Mouse (Mus musculus): ENCODE data around the gene Fam171a2.

Fam171a2 gene

GRCm38 (mm10) chr11:102455740-102456396 is 8.4 kb upstream of the Fam171a2 start:
- DNase-seq (ENCODE audit: low read depth, low spot score) = peak; percentile 87

DNA sequence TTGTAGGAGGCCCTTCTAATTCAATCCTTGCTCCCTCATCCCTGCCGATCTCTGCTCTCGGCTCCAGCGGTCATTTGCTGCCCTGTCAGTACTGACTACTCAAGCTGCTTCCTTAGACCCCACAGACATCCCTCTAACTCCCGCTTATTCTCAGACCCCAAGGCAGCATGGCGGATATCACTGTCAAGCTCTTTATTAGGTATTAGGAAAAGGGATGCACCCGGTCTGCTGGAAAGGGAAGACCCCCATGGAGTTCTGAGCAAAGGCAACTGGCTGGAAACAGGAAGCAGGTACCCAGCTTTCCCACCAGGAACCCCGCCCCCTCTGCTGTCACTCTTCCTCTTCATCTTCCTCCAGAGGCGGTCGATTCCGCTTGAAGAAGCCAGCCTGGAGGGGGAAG is 5.6 kb upstream of the Fam171a2 start:
- no peak for DNase-seq (ENCODE audit: low read depth, low spot score)

DNA sequence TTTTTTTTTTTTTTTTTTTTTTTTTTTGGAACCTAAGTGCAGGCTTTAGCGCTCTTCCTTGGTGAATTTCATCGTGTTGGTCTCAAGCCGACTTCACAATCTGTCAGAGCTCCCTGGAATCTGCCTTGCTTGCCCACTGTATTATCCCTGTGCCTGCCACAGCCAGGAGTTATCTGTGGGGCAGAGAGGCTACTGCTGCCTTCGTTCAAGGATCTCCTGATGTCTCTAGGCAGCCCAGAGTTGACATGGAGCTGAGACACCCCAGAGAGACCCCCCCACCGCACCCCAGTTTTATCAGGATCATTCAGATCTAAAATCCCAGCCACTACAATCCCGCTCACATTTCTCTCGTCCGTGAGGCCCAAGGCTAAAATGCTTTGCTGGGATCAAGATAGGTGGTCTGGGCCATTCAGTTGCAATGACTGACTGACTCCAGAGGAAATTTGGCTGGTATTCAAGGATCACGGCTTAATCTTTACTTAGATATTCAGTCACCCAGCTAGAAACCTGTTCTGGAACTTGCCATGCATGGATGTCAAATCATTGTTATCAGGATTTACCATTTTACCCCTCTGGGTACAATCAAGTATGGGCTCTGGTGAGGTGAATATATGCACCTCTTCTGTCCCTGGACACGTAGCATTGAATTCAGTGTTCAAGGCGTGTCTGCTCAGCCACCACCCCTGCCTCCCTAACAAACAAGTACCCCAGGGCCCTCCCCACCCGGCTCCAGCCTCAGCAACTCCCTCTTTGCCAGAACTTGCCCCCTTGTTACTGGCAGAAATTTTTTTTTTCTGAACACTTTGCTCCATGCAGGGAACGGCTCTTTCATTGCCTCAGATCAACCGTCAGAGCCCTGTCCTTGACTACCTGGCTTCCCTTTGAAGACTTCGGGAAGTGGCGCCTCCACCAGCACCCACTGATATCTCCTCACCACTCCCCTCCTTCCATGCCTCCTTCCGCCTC is 1.8 kb upstream of the Fam171a2 start:
- no peak for DNase-seq (ENCODE audit: low read depth, low spot score)

DNA sequence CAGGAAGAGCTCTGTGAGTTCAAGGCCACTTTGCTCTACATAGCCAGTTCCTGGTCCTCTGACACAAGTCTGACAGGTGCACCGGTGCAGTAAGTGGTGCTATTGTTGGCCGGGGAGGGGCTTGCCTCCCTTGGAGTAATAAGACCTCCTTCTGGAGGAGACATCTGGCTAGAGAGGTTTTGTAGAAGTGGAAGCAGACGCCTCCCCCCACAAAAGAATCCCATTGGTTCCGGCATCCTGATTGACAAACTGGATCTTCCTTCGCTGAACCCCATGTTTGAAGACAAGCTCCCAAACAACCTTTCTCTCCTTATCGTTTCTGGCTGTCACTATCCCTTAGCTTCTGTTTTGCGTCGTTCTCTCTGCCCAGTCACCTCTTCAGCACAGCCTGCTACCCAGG is 845 bp upstream of the Fam171a2 start:
- no peak for DNase-seq (ENCODE audit: low read depth, low spot score)

- DNase-seq (ENCODE audit: low read depth, low spot score) = peak; percentile 47
Observed at GRCm38 (mm10) chr11:102446581-102447461, 661 bp downstream of the Fam171a2 start.

- DNase-seq (ENCODE audit: low read depth, low spot score) = no peak
Observed at GRCm38 (mm10) chr11:102445891-102446361, 1.6 kb downstream of the Fam171a2 start.

DNA sequence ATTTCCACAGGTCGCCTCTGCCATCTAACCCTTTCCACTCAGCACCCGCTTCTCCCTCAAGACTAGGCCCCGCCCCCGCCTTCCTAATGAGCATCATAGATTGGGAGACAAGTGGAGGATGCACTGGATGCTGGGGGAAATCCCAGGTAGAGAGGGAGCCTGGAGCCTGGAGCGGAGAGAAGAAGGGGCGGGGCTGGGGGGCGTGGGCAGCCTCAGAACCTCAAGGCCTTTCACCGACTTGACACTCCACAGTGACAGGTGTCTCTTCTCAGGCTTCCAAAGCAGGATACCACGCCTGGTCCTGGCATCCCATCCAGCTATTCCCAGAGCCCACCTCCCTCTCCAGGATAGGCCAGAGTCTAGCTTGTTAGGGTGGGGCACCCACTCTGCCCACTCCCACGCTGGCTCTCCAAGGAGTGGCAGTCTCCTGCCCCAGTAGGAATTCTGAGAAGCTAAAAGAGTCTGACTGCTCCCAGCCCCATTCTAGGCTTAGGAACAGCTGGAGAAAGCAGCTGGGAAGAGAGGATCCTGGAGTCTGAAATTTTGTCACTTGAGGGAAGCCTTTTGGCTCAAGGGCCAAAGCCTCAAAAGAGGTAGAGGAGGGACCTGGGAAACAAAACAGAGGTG is 2.1 kb downstream of the Fam171a2 start:
- DNase-seq (ENCODE audit: low read depth, low spot score) = no peak

DNA sequence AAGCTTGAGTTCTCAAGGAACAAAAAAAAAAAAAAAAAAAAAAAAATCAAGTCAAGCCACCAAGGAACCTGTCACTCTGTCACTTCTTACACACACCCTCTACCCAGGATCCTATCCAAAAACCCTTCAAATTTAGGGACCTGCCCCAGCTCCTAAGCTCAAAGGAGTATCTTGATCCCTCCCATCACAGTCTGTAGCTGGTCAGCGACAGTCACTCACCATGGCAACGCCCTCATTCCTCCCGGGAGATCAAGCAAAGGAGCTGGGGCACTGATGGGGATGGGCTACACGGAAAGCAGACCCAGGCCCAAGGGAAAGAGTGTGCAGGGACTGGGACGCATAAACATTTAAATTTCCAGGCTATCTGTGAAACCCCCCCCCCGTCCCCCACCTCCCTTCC is 2.7 kb downstream of the Fam171a2 start:
- peak; percentile 33 for DNase-seq (ENCODE audit: low read depth, low spot score)

DNA sequence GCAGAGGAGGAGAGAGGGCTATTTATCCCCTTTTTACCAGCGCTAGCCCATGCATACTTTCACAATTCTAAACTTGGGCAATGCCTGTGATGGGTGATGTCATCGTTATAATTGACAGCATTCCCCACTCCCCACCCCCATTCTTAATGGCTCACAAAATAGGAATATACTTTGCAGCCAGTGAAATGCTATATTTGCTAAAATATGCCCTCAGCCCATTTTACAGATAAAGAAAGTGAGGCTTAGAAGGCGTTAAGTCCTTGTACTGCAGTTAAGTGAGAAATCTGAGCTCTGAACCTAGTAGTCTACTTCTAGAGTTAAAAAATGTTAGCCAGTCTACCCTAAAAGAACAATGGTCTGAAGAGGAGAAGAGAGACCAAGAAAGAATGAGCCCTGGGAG is 3.2 kb downstream of the Fam171a2 start:
- DNase-seq (ENCODE audit: low read depth, low spot score) = no peak

DNA sequence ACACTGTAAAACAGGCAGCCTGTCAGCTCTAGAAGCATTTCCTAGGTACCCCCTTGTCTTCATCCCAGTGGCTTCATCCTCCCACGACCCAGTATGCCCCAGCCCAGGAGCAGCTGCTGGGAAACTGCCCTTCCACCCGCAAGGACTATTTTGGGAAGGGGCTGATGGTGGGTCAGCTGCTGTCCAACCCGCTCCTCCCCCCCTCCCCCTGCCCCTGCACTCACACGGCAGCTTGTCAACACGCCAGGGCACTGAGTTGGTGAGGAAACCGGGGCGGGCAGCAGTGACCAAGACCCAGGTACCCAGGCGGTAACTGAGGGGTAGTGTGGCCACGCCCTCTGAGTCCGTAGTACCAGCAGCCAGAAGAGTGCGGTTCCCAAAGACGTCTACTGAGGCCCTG is 3.7 kb downstream of the Fam171a2 start:
- no peak for DNase-seq (ENCODE audit: low read depth, low spot score)

DNA sequence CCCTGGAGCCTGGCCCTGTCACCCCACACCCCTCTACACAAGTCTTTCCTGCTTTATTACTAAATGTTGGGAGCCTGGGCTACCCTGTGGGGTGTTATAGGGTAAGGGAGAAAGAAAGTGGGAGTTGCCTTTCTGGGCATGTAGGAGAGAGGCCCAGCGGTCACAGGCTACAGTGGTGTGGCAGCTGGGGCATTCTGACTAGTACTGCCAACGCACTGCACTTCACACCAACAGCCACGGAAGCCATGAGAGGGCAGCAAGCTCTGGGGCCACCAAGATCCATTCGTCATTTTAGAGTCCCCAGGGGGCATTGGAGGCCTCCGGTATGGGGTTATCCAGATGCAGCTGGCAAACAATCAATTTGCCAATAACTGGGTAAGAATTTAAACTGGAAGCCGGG is 5.4 kb downstream of the Fam171a2 start:
- DNase-seq (ENCODE audit: low read depth, low spot score) = no peak

DNA sequence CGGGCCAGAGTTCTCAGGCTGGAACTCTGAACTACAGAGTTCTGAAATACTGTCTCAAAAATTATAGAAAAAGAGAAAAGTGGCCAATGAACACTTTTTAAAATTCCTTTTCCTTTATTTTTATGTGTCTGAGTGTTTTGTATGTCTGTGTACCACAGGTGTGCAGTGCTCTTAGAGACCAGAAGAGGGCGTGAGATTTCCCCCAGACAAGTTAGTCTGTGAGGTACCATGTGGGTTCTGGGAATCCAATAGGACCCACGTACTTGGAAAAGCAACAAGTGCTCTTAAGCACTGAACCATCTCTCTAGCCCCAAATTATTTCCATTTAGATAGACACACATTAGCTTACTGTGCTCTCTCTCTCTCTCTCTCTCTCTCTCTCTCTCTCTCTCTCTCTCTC is 6.0 kb downstream of the Fam171a2 start:
- DNase-seq (ENCODE audit: low read depth, low spot score) = no peak

DNA sequence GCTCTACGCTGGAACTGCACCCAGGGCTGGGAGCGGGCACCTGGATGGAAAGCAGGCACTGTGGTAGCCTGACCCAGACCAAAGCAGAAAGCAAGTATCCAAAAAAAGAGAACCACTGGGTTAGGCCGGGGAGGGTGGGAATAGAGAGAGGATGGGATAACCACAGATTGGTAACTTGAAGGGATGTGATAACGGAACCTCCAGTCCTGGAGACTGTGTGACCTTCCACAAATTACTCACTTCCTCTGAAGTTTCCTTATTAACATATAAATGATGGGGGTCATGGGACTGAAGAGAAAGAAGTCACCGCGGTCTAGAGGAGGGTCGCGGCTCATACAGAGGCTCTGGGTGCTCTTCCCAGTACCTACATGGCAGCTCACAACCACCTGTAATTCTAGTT is 7.2 kb downstream of the Fam171a2 start:
- DNase-seq (ENCODE audit: low read depth, low spot score) = no peak

GRCm38 (mm10) chr11:102439093-102440082 is 8.1 kb downstream of the Fam171a2 start:
- DNase-seq (ENCODE audit: low read depth, low spot score) = no peak

- peak; percentile 90 for DNase-seq (ENCODE audit: low read depth, low spot score)
Observed at GRCm38 (mm10) chr11:102438212-102439092, 9.0 kb downstream of the Fam171a2 start.

- peak; percentile 76 for DNase-seq (ENCODE audit: low read depth, low spot score)
Observed at GRCm38 (mm10) chr11:102437120-102438061, 10.1 kb downstream of the Fam171a2 start.

DNA sequence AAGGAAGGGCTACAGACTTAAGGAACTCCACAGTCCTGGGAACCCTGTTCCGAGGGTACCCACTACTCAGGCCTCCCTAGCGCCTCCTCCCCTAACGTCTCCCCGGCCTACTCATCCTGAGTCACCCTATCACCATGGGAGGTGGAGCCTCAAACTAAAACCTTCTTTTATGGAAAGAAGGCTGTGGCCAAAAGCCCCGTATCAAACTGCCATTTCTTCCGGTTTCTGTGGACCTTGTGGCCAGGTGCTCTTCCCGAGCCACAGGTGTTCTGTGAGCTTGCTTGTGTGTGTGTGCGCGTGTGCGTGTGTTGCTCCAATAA is 11.1 kb downstream of the Fam171a2 start:
- no peak for DNase-seq (ENCODE audit: low read depth, low spot score)

Measured in mesoderm, embryonic 11.5 days (tissue).